Mouse (Mus musculus): ENCODE measurements around the gene Cd46. TPM values are rescaled to one million over a fixed set of nuclear protein-coding genes. Genes with fewer than 3 reads are reported as not detected.

The Cd46 gene
- 0.87 and 1.2 TPM in 2 replicates for polyA plus RNA-seq (2015; fragmentation: Nextera tagmentation; extraction: Ambion mirVana)

GRCm38 (mm10) chr1:195092220-195092720 is at the start of gene Cd46:
TSS of gene Cd46 (minus strand) at chr1:195092249.

GRCm38 (mm10) chr1:195130953-195131674 is 39.1 kb upstream of the Cd46 start, which contains the start of gene Cr1l:
TSS of gene Cr1l (minus strand) at chr1:195131586.

MicroRNAs within 50 kb of the gene (microRNA counts, 519-probe panel; counts per million panel counts)
- microRNA mmu-miR-29b (3,961 counts per million, percentile 32 among the panel's probes with 10 or more counts), microRNA mmu-miR-29c (5,521 counts per million, percentile 71 among the panel's probes with 10 or more counts)

Small RNAs within 50 kb of the gene (microRNA-seq; reads per million reads assigned to microRNA genes)
- gene Mir29b-2, result 6.1 reads per million, percentile 14 among the genes with 10 or more reads in this experiment
- 419 reads per million, percentile 65 among the genes with 10 or more reads in this experiment for gene Mir29c

Other genes with a start within 250 kb of the Cd46 start
- 22.0 and 25.0 TPM in 2 replicates for gene Cd34, start 153.4 kb downstream of the Cd46 start, polyA plus RNA-seq (2015; fragmentation: Nextera tagmentation; extraction: Ambion mirVana)
- gene Cr1l, start 39.3 kb upstream of the Cd46 start, polyA plus RNA-seq (2015; fragmentation: Nextera tagmentation; extraction: Ambion mirVana), result 42.0 and 46.8 TPM in 2 replicates
- 0.66 and 1.1 TPM in 2 replicates for gene Cr2, start 84.5 kb upstream of the Cd46 start, polyA plus RNA-seq (2015; fragmentation: Nextera tagmentation; extraction: Ambion mirVana)